Comparison of ENCODE assay signal across 9 mouse cellular contexts in genomic region chr13:92611254-92611784, GRCm38 (mm10). TPM values are rescaled to one million over a fixed set of nuclear protein-coding genes. Genes with fewer than 3 reads are reported as not detected.
DNase-seq lines count a peak whose midpoint lies in the region; ATAC-seq and TF ChIP-seq lines count a peak whose summit lies in the region.
"Had no signal": no experiment of that assay in that cellular context is flagged by ENCODE, and none has a peak within 500 bp of the region (broad histone marks: within the 10 kb centered on the region; RNA-seq: fewer than 3 reads in every experiment).

No protein-coding gene starts in this region.

- H3K27ac ChIP-seq in lung, embryonic 16.5 days (ENCODE audit: low read length), result peak overlapping the region; percentile 93
- H3K27ac ChIP-seq in liver, postnatal 0 days (ENCODE audit: low read depth), result peak overlapping the region; percentile 96

- no peak for TF ChIP-seq CTCF in liver, postnatal 0 days (IDR thresholded peaks at IDR 0.05; ENCODE audit: low read depth)

- peaks cover 24% of the 10 kb centered on the region for H3K4me1 ChIP-seq in lung, embryonic 16.5 days (replicated peaks; ENCODE audit: control insufficient read depth, insufficient read depth, low read length)
- H3K4me1 ChIP-seq in liver, postnatal 0 days (ENCODE audit: insufficient read depth), result peaks cover 22% of the 10 kb centered on the region

- no peaks in the 10 kb centered on the region for H3K27me3 ChIP-seq in lung, embryonic 16.5 days (ENCODE audit: control insufficient read depth, insufficient read depth, low read depth, low read length)
- H3K27me3 ChIP-seq in liver, postnatal 0 days (ENCODE audit: insufficient read depth, low read length), result no peaks in the 10 kb centered on the region

- TF ChIP-seq EP300 in liver, postnatal 0 days (IDR thresholded peaks at IDR 0.05; ENCODE audit: low read depth), result no peak

- no peaks in the 10 kb centered on the region for H3K36me3 ChIP-seq in lung, embryonic 16.5 days (ENCODE audit: control insufficient read depth, insufficient read depth, low read length)
- H3K36me3 ChIP-seq in liver, postnatal 0 days (replicated peaks; ENCODE audit: insufficient read depth, low read length), result peaks cover 1% of the 10 kb centered on the region

- no peaks in the 10 kb centered on the region for H3K9me3 ChIP-seq in lung, embryonic 16.5 days (ENCODE audit: control insufficient read depth, low read length)
- no peaks in the 10 kb centered on the region for H3K9me3 ChIP-seq in liver, postnatal 0 days (ENCODE audit: low read length)

- H3K4me2 ChIP-seq in lung, embryonic 16.5 days (ENCODE audit: low read depth, low read length), result peak overlapping the region; percentile 81
- peak overlapping the region; percentile 86 for H3K4me2 ChIP-seq in liver, postnatal 0 days (ENCODE audit: low read depth, low read length)

- DNase-seq in cerebellum, postnatal 4 days (ENCODE audit: low spot score in 2 of 2), result no peak
- no peak for DNase-seq in lung, postnatal 10 days
- DNase-seq in gastrocnemius, postnatal 4 days (ENCODE audit: low spot score in 2 of 2), result peak; percentile 43 to 70
- no peak for DNase-seq in liver, postnatal 0 days
- DNase-seq in adrenal gland, postnatal 36 days, result no peak
- no peak for DNase-seq in left cerebral cortex, adult 11 months (ENCODE audit: low spot score)

- H3K4me3 ChIP-seq in lung, embryonic 16.5 days (ENCODE audit: low read length), result peak overlapping the region; percentile 93
- H3K4me3 ChIP-seq in liver, postnatal 0 days (ENCODE audit: low read depth, low read length), result peak overlapping the region; percentile 77

- peak overlapping the region; percentile 93 for H3K9ac ChIP-seq in lung, embryonic 16.5 days (ENCODE audit: low read length)
- H3K9ac ChIP-seq in liver, postnatal 0 days (replicated peaks), result peak overlapping the region; percentile 82

- ATAC-seq in cerebellum, adult (ENCODE audit: insufficient number of reproducible peaks, low FRiP score, low TSS enrichment), result peak; percentile 57; the same call in 1 of the 2 replicates
- ATAC-seq in lung, embryonic 16.5 days (ENCODE audit: low read depth), result peak; percentile 42
- ATAC-seq in liver, postnatal 0 days, result peak; percentile 60

- WGBS in lung, embryonic 16.5 days, result under 1% methylated on average over 43 of the region's 43 CpGs
- WGBS in liver, postnatal 0 days (ENCODE audit: insufficient replicate concordance), result under 1% methylated on average over 41 of the region's 43 CpGs

RNA-seq across cellular contexts. Expression of gene Serinc5, which starts 0.4 kb away (rescaled TPM):
- polyA plus RNA-seq in lung, embryonic 16.5 days (2015; fragmentation: Nextera tagmentation; extraction: Ambion mirVana), result 33.2 and 34.2 TPM in 2 replicates
- total RNA-seq in gastrocnemius, postnatal 4 days (2021), result 10 to 100 TPM; 35.8 to 37.7 TPM
- 9.3 and 12.2 TPM in 2 replicates for polyA plus RNA-seq in liver, postnatal 0 days (2015; fragmentation: Nextera tagmentation; extraction: Ambion mirVana)
- 10 to 100 TPM; 63.7 to 92.3 TPM for total RNA-seq in adrenal gland, postnatal 36 days (2021)

RNA-seq across cellular contexts. Expression of gene Spz1, which starts 35.3 kb away (rescaled TPM):
- not detected in 2 replicates for polyA plus RNA-seq in lung, embryonic 16.5 days (2015; fragmentation: Nextera tagmentation; extraction: Ambion mirVana)
- total RNA-seq in gastrocnemius, postnatal 4 days (2021), result not detected
- not detected in 2 replicates for polyA plus RNA-seq in liver, postnatal 0 days (2015; fragmentation: Nextera tagmentation; extraction: Ambion mirVana)
- not detected for total RNA-seq in adrenal gland, postnatal 36 days (2021)
- total RNA-seq: gastrocnemius, postnatal 36 days had no signal

Comparison
In these comparisons a context has a peak if more than half of its experiments do, and no peak if none do; other contexts are left out.
1. DNase-seq: peak in gastrocnemius, postnatal 4 days (2 of 2); none in cerebellum, postnatal 4 days (0 of 2), lung, postnatal 10 days (single experiment), liver, postnatal 0 days (single experiment), adrenal gland, postnatal 36 days (0 of 2) and left cerebral cortex, adult 11 months (single experiment).
2. Peak in every context shown above with its lines, with median percentiles within 50 percentile points of each other: ATAC-seq.